ENCODE assay signal across 11 mouse cellular contexts in genomic region chr1:105813709-105814061, GRCm38 (mm10). TPM values are rescaled to one million over a fixed set of nuclear protein-coding genes. Genes with fewer than 3 reads are reported as not detected.
A peak's percentile ranks its signal among the peaks of the same experiment; 100 is the strongest.
DNase-seq lines count a peak whose midpoint lies in the region; ATAC-seq and TF ChIP-seq lines count a peak whose summit lies in the region.
"Had no signal": no experiment of that assay in that cellular context is flagged by ENCODE, and none has a peak within 500 bp of the region (broad histone marks: within the 10 kb centered on the region; RNA-seq: fewer than 3 reads in every experiment).

No protein-coding gene starts in this region.

- peak; percentile 41; the same call in 1 of the 2 replicates for ATAC-seq in embryonic facial prominence, embryonic 14.5 days (ENCODE audit: low read depth)
- ATAC-seq in midbrain, embryonic 12.5 days (ENCODE audit: low FRiP score, low read depth) = peak; percentile 24; the same call in 1 of the 2 replicates
- no peak; the same call in 1 of the 2 replicates for ATAC-seq in frontal cortex, adult (ENCODE audit: low TSS enrichment)

- in situ Hi-C loops in ES-E14 (cut with MboI; ENCODE audit: low sequenced_read_pairs in 2 of 2, unreplicated experiment in 2 of 2) = no loop called here

- no peak overlapping the region for H3K27ac ChIP-seq in ES-E14 (ENCODE audit: insufficient read depth, low read depth, low read length, poor library complexity, severe bottlenecking)
- no peak overlapping the region for H3K27ac ChIP-seq in embryonic facial prominence, embryonic 14.5 days (replicated peaks; ENCODE audit: low read depth, low read length)
- no peak overlapping the region for H3K27ac ChIP-seq in midbrain, embryonic 12.5 days (replicated peaks)
- H3K27ac ChIP-seq: heart, adult 2 months had no signal

- H3K4me2 ChIP-seq in embryonic facial prominence, embryonic 14.5 days (ENCODE audit: low read depth, low read length) = no peak overlapping the region
- no peak overlapping the region for H3K4me2 ChIP-seq in midbrain, embryonic 12.5 days (replicated peaks)

- H3K9ac ChIP-seq in ES-E14 (ENCODE audit: insufficient read depth, low read depth, low read length, poor library complexity, severe bottlenecking) = no peak overlapping the region
- H3K9ac ChIP-seq in embryonic facial prominence, embryonic 14.5 days (ENCODE audit: low read depth, low read length) = no peak overlapping the region
- no peak overlapping the region for H3K9ac ChIP-seq in midbrain, embryonic 12.5 days (replicated peaks)

- peak; percentile 7 for DNase-seq in kidney, postnatal 14 days
- DNase-seq in kidney, adult 18-20 months = no peak
- DNase-seq in ES-E14 (ENCODE audit: low read depth, low spot score) = no peak
- peak; percentile 47 for DNase-seq in embryonic facial prominence, embryonic 14.5 days (ENCODE audit: low spot score)
- no peak for DNase-seq in left cerebral cortex, adult 9 months (ENCODE audit: low spot score in 2 of 2)
- DNase-seq: adrenal gland, postnatal 10 days; cerebellum, adult 11-12 months had no signal

- H3K4me1 ChIP-seq in ES-E14 (ENCODE audit: control insufficient read depth in 2 of 2, insufficient read depth in 2 of 2, low read length in 2 of 2, poor library complexity in 1 of 2) = peaks cover 0 to 14% of the 10 kb centered on the region in 2 experiments; a peak in 2 of 4 replicates
- peaks cover 1% of the 10 kb centered on the region; the same call in 1 of the 2 replicates for H3K4me1 ChIP-seq in embryonic facial prominence, embryonic 14.5 days (ENCODE audit: control insufficient read depth, insufficient read depth, low read length)
- 0 out of 2 replicates have a peak, but pooled peaks cover 9% of the 10 kb centered on the region for H3K4me1 ChIP-seq in midbrain, embryonic 12.5 days

- no peaks in the 10 kb centered on the region for H3K27me3 ChIP-seq in embryonic facial prominence, embryonic 14.5 days (replicated peaks; ENCODE audit: control insufficient read depth, insufficient read depth, low read length)
- H3K27me3 ChIP-seq in midbrain, embryonic 12.5 days = 0 out of 2 replicates have a peak, but pooled peaks cover 3% of the 10 kb centered on the region

- no peaks in the 10 kb centered on the region for H3K9me3 ChIP-seq in ES-E14 (ENCODE audit: control insufficient read depth, insufficient read depth, low read depth, low read length)
- no peaks in the 10 kb centered on the region for H3K9me3 ChIP-seq in embryonic facial prominence, embryonic 14.5 days (ENCODE audit: control insufficient read depth, low read length)
- H3K9me3 ChIP-seq in midbrain, embryonic 12.5 days = no peaks in the 10 kb centered on the region

- 42% methylated on average over 11 of the region's 11 CpGs for WGBS in embryonic facial prominence, embryonic 14.5 days
- 83% methylated on average over 11 of the region's 11 CpGs for WGBS in midbrain, embryonic 12.5 days

- no peaks in the 10 kb centered on the region for H3K36me3 ChIP-seq in ES-E14 (ENCODE audit: control insufficient read depth, insufficient read depth, low read length, poor library complexity, severe bottlenecking)
- no peaks in the 10 kb centered on the region for H3K36me3 ChIP-seq in embryonic facial prominence, embryonic 14.5 days (ENCODE audit: control insufficient read depth, insufficient read depth, low read length)
- no peaks in the 10 kb centered on the region for H3K36me3 ChIP-seq in midbrain, embryonic 12.5 days

- peak overlapping the region; percentile 28 to 37; a peak in 2 of 4 replicates for H3K4me3 ChIP-seq in ES-E14 (ENCODE audit: insufficient read depth in 1 of 2, low read depth in 1 of 2, low read length in 2 of 2, poor library complexity in 1 of 2, severe bottlenecking in 1 of 2)
- H3K4me3 ChIP-seq in embryonic facial prominence, embryonic 14.5 days (ENCODE audit: low read depth, low read length) = no peak overlapping the region
- H3K4me3 ChIP-seq in midbrain, embryonic 12.5 days = no peak overlapping the region
- H3K4me3 ChIP-seq: erythroblast, embryonic 14.5 days; heart, adult 2 months had no signal

TF ChIP-seq in ES-E14, 5 proteins besides CTCF, POLR2A, EP300 and RAD21:
- no peak for TF ChIP-seq ZNF384 (IDR thresholded peaks at IDR 0.05; ENCODE audit: low read depth, low read length)

RNA-seq across cellular contexts. Expression of gene Tnfrsf11a, which starts 33.2 kb away (rescaled TPM):
- 2.1 and 2.2 TPM in 2 replicates for total RNA-seq in ES-E14 (2012; rRNA removed)
- 1.7 and 1.8 TPM in 2 replicates for polyA plus RNA-seq in embryonic facial prominence, embryonic 14.5 days (2014; fragmentation: Nextera tagmentation; extraction: Ambion mirVana)
- polyA plus RNA-seq in midbrain, embryonic 12.5 days (2016; fragmentation: Nextera tagmentation; extraction: Ambion mirVana) = 0.24 and 0.33 TPM in 2 replicates
- polyA plus RNA-seq: erythroblast, embryonic 14.5 days had no signal

Comparison
In these comparisons a context has a peak if more than half of its experiments do, and no peak if none do; other contexts are left out.
1. DNase-seq: peak in kidney, postnatal 14 days (single experiment) and embryonic facial prominence, embryonic 14.5 days (single experiment); none in kidney, adult 18-20 months (single experiment), ES-E14 (single experiment) and left cerebral cortex, adult 9 months (0 of 2).
2. H3K4me3 ChIP-seq: peak in ES-E14 (2 of 2); none in embryonic facial prominence, embryonic 14.5 days (single experiment) and midbrain, embryonic 12.5 days (single experiment).